Mouse (Mus musculus) spleen, postnatal 4 days (tissue): Measurements from ENCODE around the gene Grip1.

ENCODE experiments used
- DNase-seq, 2 experiments: peaks; one replicate each; pipeline ENCODE4 v3.0.0; 2022; ENCODE audit warnings: low spot score in 2 of 2

Grip1 gene

DNA sequence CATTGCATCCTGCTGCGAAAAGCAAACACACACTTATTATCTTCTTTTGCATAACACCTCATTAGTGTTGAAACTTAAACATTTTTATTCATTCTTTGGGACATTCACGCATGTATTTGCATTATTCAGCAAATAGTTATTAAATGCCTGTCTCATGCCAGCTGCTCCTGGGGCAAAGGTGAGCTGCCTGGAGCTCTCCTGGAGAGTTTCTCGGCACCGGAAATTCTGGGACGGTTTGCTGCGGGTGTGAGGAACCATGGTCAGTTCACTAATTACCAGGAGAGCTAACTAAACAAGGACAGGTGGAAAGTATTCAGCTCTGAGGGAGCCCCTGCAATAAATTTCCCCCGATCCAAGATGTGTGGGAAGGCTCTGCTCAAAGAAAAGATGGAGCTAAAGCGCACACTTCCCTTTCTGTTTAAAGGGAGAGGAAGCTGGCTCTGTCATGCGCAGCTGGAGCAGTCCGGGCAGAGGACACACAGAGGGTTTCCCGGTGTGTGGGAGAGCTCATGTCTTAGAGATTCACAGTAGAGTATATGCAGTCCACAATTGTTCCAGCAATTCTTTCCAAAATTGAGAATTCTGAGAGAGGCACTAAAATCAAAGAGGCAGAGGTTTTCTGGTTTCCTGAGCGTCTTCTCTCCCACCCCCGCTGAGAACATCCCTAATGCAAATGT lies 675.1 kb downstream of the Grip1 start:
- no peak for DNase-seq

DNA sequence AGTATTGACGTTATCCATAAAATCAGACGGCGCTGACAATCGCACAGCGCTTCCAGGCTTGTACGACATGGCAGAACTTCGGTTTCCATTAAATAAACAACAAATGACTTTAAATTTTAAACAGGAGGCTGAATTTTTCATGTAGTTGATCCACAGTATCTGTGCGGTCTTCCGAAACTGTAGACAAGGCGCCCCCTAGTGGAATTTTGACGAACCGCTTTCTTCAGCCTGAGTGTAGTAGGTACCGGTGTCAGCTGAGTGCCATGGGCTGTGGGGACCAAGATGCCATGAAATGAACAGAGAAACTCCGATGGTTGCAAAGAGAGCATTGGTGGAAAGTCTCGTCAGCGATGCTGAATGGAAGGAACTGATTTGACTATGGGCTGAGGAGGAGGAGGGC lies 677.0 kb downstream of the Grip1 start:
- DNase-seq = peak; percentile 33 to 72

DNA sequence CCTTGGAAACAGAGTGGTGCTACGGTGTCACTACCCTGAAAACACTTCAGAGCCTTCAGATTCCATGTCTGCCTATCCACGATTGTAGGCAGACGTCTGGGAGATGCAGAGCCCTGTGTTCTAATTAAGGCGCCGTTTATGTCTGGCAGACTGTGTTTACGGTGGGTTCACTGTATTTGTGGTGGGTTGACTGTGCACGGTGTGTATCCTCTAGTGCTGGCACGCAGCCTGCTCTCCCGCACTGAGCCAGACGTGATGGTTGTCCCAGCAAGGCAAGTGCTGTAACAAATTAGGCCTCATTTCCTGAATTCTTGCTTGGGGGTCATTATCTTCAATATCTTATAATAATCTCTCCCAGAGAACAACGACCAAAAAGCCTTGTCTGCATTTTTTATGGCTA lies 680.1 kb downstream of the Grip1 start:
- no peak for DNase-seq

DNA sequence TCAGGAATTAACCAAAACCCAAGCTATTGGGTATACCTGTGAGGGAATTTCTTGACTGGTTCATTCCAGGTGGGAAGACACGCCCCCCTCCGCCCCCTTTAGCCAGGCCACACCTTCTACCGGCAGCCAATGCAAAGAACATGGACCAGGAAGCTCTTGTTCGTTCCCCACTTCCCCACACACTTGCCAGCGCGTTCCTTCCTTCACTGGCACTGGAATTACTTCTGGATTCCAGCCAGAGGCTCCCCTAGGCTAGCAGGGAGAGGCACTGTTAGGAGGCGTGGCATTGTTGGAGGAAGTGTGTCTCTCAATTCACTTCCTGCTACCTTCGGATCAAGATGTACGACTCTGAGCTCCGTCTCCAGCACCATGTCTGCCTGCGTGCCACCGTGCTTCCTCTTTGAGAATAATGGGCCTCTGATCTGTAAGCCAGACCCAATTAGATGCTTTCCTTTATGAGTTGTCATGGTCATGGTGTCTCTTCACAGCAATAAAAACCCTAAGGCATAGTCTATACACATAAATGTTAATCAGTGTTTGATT lies 682.5 kb downstream of the Grip1 start:
- DNase-seq = no peak
